ENCODE assay signal across 9 mouse cellular contexts in genomic region chr17:12327847-12328518, GRCm38 (mm10). TPM values are rescaled to one million over a fixed set of nuclear protein-coding genes. Genes with fewer than 3 reads are reported as not detected.
DNase-seq lines count a peak whose midpoint lies in the region; ATAC-seq and TF ChIP-seq lines count a peak whose summit lies in the region.
"Had no signal": no experiment of that assay in that cellular context is flagged by ENCODE, and none has a peak within 500 bp of the region (broad histone marks: within the 10 kb centered on the region; RNA-seq: fewer than 3 reads in every experiment).

No protein-coding gene starts in this region.

- H3K4me2 ChIP-seq in forebrain, embryonic 16.5 days (ENCODE audit: low read length), result no peak overlapping the region
- 0 out of 2 replicates have a peak overlapping the region, but pooled peaks have one; percentile 23 for H3K4me2 ChIP-seq in limb, embryonic 14.5 days (replicated peaks; ENCODE audit: low read depth, low read length, severe bottlenecking)

- no peak overlapping the region for H3K9ac ChIP-seq in forebrain, embryonic 16.5 days (replicated peaks; ENCODE audit: low read depth, low read length)
- H3K9ac ChIP-seq in limb, embryonic 14.5 days (ENCODE audit: low read depth, low read length, severe bottlenecking), result no peak overlapping the region

- no peak overlapping the region for H3K4me3 ChIP-seq in forebrain, embryonic 16.5 days (replicated peaks; ENCODE audit: low read length)
- H3K4me3 ChIP-seq in limb, embryonic 14.5 days (replicated peaks; ENCODE audit: low read length), result no peak overlapping the region

- no peaks in the 10 kb centered on the region for H3K4me1 ChIP-seq in forebrain, embryonic 16.5 days (replicated peaks; ENCODE audit: control insufficient read depth, insufficient read depth, low read length)
- peaks cover 16% of the 10 kb centered on the region for H3K4me1 ChIP-seq in limb, embryonic 14.5 days (ENCODE audit: control insufficient read depth, insufficient read depth, low read length)

- 45% methylated on average over 14 of the region's 14 CpGs for WGBS in forebrain, embryonic 16.5 days
- 22% methylated on average over 14 of the region's 14 CpGs for WGBS in limb, embryonic 14.5 days

- H3K9me3 ChIP-seq in forebrain, embryonic 16.5 days (ENCODE audit: control insufficient read depth, low read length), result no peaks in the 10 kb centered on the region
- H3K9me3 ChIP-seq in limb, embryonic 14.5 days (ENCODE audit: control insufficient read depth, low read length), result no peaks in the 10 kb centered on the region

- peak; percentile 52; the same call in 1 of the 2 replicates for ATAC-seq in forebrain, embryonic 16.5 days
- ATAC-seq in hematopoietic stem cell, adult 5-6 weeks (replicated peaks in 1 of 2; ENCODE audit: insufficient read depth in 1 of 2, low FRiP score in 2 of 2, low TSS enrichment in 1 of 2, low read depth in 1 of 2, poor library complexity in 2 of 2, severe bottlenecking in 2 of 2), result peak; percentile 42 to 58; a peak in 3 of 4 replicates
- peak; percentile 91 for ATAC-seq in limb, embryonic 14.5 days (ENCODE audit: low FRiP score, low read depth)

- H3K27ac ChIP-seq in forebrain, embryonic 16.5 days (ENCODE audit: low read length), result no peak overlapping the region
- H3K27ac ChIP-seq in limb, embryonic 14.5 days (replicated peaks; ENCODE audit: low read depth, low read length), result no peak overlapping the region

- no peaks in the 10 kb centered on the region for H3K36me3 ChIP-seq in forebrain, embryonic 16.5 days (ENCODE audit: control insufficient read depth, insufficient read depth)
- H3K36me3 ChIP-seq in limb, embryonic 14.5 days (ENCODE audit: control insufficient read depth, insufficient read depth, low read length), result no peaks in the 10 kb centered on the region

- no peaks in the 10 kb centered on the region for H3K27me3 ChIP-seq in forebrain, embryonic 16.5 days (replicated peaks; ENCODE audit: control insufficient read depth, insufficient read depth, low read length)
- no peaks in the 10 kb centered on the region for H3K27me3 ChIP-seq in limb, embryonic 14.5 days (ENCODE audit: control insufficient read depth, insufficient read depth, low read length)

- TF ChIP-seq POLR2A in limb, embryonic 14.5 days (IDR thresholded peaks at IDR 0.05; ENCODE audit: borderline replicate concordance, extremely low read depth, insufficient read depth, insufficient read length), result no peak

- DNase-seq in urinary bladder, adult 18-20 months (ENCODE audit: low spot score in 2 of 2), result peak; percentile 66 to 80
- DNase-seq in urinary bladder, postnatal 10 days (ENCODE audit: low spot score), result no peak
- DNase-seq in limb, embryonic 14.5 days (ENCODE audit: low spot score), result peak; percentile 75
- peak; percentile 78 for DNase-seq in skeletal muscle tissue, adult 2 months (ENCODE audit: low read depth, low spot score)
- DNase-seq in spleen, adult 12 weeks (ENCODE audit: low spot score), result no peak
- DNase-seq in layer of hippocampus, adult 11-12 months (ENCODE audit: low spot score), result no peak

RNA-seq across cellular contexts. Expression of gene Map3k4, which starts 9.4 kb away (rescaled TPM):
- polyA plus RNA-seq in forebrain, embryonic 16.5 days (2015; fragmentation: Nextera tagmentation; extraction: Ambion mirVana), result 33.7 and 37.8 TPM in 2 replicates
- 29.3 and 34.7 TPM in 2 replicates for total RNA-seq in hematopoietic stem cell, adult 5-6 weeks (2017)
- polyA plus RNA-seq in limb, embryonic 14.5 days (2012; rRNA removed), result 28.6 and 28.9 TPM in 2 replicates
- 36.4 and 38.8 TPM in 2 replicates for polyA plus RNA-seq in limb, embryonic 14.5 days (2014; fragmentation: Nextera tagmentation; extraction: Ambion mirVana)

RNA-seq across cellular contexts. Expression of gene Plg, which starts 50.4 kb away (rescaled TPM):
- 0.08 TPM in 1 of 2 replicates, not detected in the other for polyA plus RNA-seq in forebrain, embryonic 16.5 days (2015; fragmentation: Nextera tagmentation; extraction: Ambion mirVana)
- not detected in 2 replicates for total RNA-seq in hematopoietic stem cell, adult 5-6 weeks (2017)
- polyA plus RNA-seq in limb, embryonic 14.5 days (2012; rRNA removed), result 0.04 and 0.20 TPM in 2 replicates
- polyA plus RNA-seq in limb, embryonic 14.5 days (2014; fragmentation: Nextera tagmentation; extraction: Ambion mirVana), result not detected in 2 replicates
- total RNA-seq: neutrophil, adult 5-6 weeks had no signal

Comparison
In these comparisons a context has a peak if more than half of its experiments do, and no peak if none do; other contexts are left out.
1. DNase-seq: peak in urinary bladder, adult 18-20 months (2 of 2), limb, embryonic 14.5 days (single experiment) and skeletal muscle tissue, adult 2 months (single experiment); none in urinary bladder, postnatal 10 days (single experiment), spleen, adult 12 weeks (single experiment) and layer of hippocampus, adult 11-12 months (single experiment).
2. Peak in every context shown above with its lines, with median percentiles within 50 percentile points of each other: ATAC-seq.